Mouse (Mus musculus): Measurements from ENCODE around the gene C130074G19Rik. TPM values are rescaled to one million over a fixed set of nuclear protein-coding genes. Genes with fewer than 3 reads are reported as not detected.

C130074G19Rik gene
- total RNA-seq, 2 experiments from 2014 or later, result 31.8 to 32.5 TPM

GRCm38 (mm10) chr1:184845111-184846071, 37.6 kb downstream of the C130074G19Rik start:
- DNase-seq (ENCODE audit: low spot score in 2 of 2), result peak; percentile 68 to 86

GRCm38 (mm10) chr1:184844326-184845066, 38.5 kb downstream of the C130074G19Rik start:
- no peak for DNase-seq (ENCODE audit: low spot score in 2 of 2)

GRCm38 (mm10) chr1:184837649-184838048, 45.4 kb downstream of the C130074G19Rik start:
- DNase-seq (ENCODE audit: low spot score in 2 of 2), result no peak

GRCm38 (mm10) chr1:184836350-184836749, 46.7 kb downstream of the C130074G19Rik start:
- DNase-seq (ENCODE audit: low spot score in 2 of 2), result no peak

GRCm38 (mm10) chr1:184833499-184833898, 49.5 kb downstream of the C130074G19Rik start:
- DNase-seq (ENCODE audit: low spot score in 2 of 2), result no peak

- no peak for DNase-seq (ENCODE audit: low spot score in 2 of 2)
These were observed 50.8 kb downstream of the C130074G19Rik start for GRCm38 (mm10) chr1:184832211-184832610.

GRCm38 (mm10) chr1:184829897-184830296, 53.1 kb downstream of the C130074G19Rik start:
- no peak for DNase-seq (ENCODE audit: low spot score in 2 of 2)

GRCm38 (mm10) chr1:184827175-184827701, 55.8 kb downstream of the C130074G19Rik start:
- DNase-seq (ENCODE audit: low spot score in 2 of 2), result no peak

GRCm38 (mm10) chr1:184825093-184825492, 57.9 kb downstream of the C130074G19Rik start:
- no peak for DNase-seq (ENCODE audit: low spot score in 2 of 2)

- DNase-seq (ENCODE audit: low spot score in 2 of 2), result peak; percentile 89 to 91
These were observed 58.6 kb downstream of the C130074G19Rik start for GRCm38 (mm10) chr1:184824439-184824851.

- DNase-seq (ENCODE audit: low spot score in 2 of 2), result no peak
These were observed 60.3 kb downstream of the C130074G19Rik start for GRCm38 (mm10) chr1:184822678-184823077.

Small RNAs within 50 kb of the gene (microRNA-seq; reads per million reads assigned to microRNA genes)
- gene Mir1981, result 236 reads per million, percentile 57 among the genes with 10 or more reads in this experiment

Other genes starting within 250 kb of the C130074G19Rik start
- gene Hlx, start 150.6 kb downstream of the C130074G19Rik start, total RNA-seq (2021), result 10 to 100 TPM; 26.6 to 27.3 TPM
- gene Marc1, start 71.9 kb downstream of the C130074G19Rik start, total RNA-seq (2021), result 10 to 100 TPM in 1 of 2 experiments, under 1 TPM in 1; 0.98 to 17.2 TPM
- 100 to 1,000 TPM; 259 to 308 TPM for gene Marc2, start 36.8 kb downstream of the C130074G19Rik start, total RNA-seq (2021)
- 10 to 100 TPM; 16.4 to 18.2 TPM for gene Mark1, start 116.4 kb upstream of the C130074G19Rik start, total RNA-seq (2021)

All from adrenal gland, postnatal 4 days (tissue).